Mouse (Mus musculus) stomach, postnatal 0 days (tissue): Measurements from ENCODE around the gene Fam187b.

Source experiments
- CTCF ChIP-seq: IDR thresholded peaks from 2 replicates; pipeline ENCODE4 v1.5.1; 2016; ENCODE audit warnings: antibody characterized with exemption, low read depth, mild to moderate bottlenecking, moderate library complexity
- EP300 ChIP-seq: optimal IDR thresholded peaks from 2 replicates; pipeline ENCODE3; 2016; ENCODE audit warnings: antibody characterized with exemption

- TF ChIP-seq CTCF (no peak), EP300 (no peak)
Observed at GRCm38 (mm10) chr7:30962862-30963261, 10.7 kb upstream of the Fam187b start.
